Mouse (Mus musculus) spleen, adult 2 months (tissue): ENCODE measurements at regions not wholly inside any gene's neighbourhood (a gene's known extent, or its start where the extent isn't known, plus 50 kb on each side); places are given as distances from the start of the nearest gene placed in this dataset.

Experiments used
- DNase-seq, 2 experiments: peaks; one replicate each; pipeline versions ENCODE4 v3.0.0 to v3.0.0-alpha.2; 2012 to 2021; ENCODE audit warnings: low spot score in 2 of 2, low read depth in 1 of 2
- H3K27ac ChIP-seq: fragments of 200-500 bp; 2 replicates; pipeline ENCODE4 v1.5.1; 2012; ENCODE audit warnings: low read length, inconsistent platforms; ENCODE audit not compliant: insufficient read depth
- H3K27me3 ChIP-seq: fragments of 200-500 bp; 2 replicates; pipeline ENCODE4 v1.6.1; 2012; ENCODE audit warnings: mild to moderate bottlenecking, moderate library complexity, low read length, inconsistent platforms; ENCODE audit not compliant: control insufficient read depth, insufficient read depth
- H3K36me3 ChIP-seq: fragments of 200-500 bp; 2 replicates; pipeline ENCODE4 v1.6.1; 2012; ENCODE audit warnings: mild to moderate bottlenecking, low read length, inconsistent platforms; ENCODE audit not compliant: control insufficient read depth, insufficient read depth
- H3K4me1 ChIP-seq: fragments of 200-500 bp; 2 replicates; pipeline ENCODE4 v1.6.1; 2011; ENCODE audit warnings: inconsistent platforms; ENCODE audit not compliant: control insufficient read depth, insufficient read depth, insufficient read length
- H3K4me3 ChIP-seq: fragments of 200-500 bp; 2 replicates; pipeline ENCODE4 v1.5.1; 2011; ENCODE audit warnings: mild to moderate bottlenecking, inconsistent platforms; ENCODE audit not compliant: insufficient read depth, insufficient read length; ENCODE audit errors: extremely low read depth
- CTCF ChIP-seq: fragments of 200-500 bp; IDR thresholded peaks from 2 replicates; pipeline ENCODE4 v1.5.1; 2011; ENCODE audit warnings: mild to moderate bottlenecking, inconsistent platforms; ENCODE audit not compliant: insufficient read depth, insufficient read length, insufficient replicate concordance; ENCODE audit errors: extremely low read depth
- POLR2A ChIP-seq: fragments of 200-500 bp; IDR thresholded peaks from 2 replicates; pipeline ENCODE4 v1.6.1; 2011; ENCODE audit warnings: low read depth, low read length, inconsistent platforms
- WGBS: fragments of 180-500 bp; shearing (Covaris S2); methylation state at CpG from one replicate; pipeline ENCODE4 v1.1.7; 2018; 5-methylcytosine and 5-hydroxymethylcytosine counted together

DNA sequence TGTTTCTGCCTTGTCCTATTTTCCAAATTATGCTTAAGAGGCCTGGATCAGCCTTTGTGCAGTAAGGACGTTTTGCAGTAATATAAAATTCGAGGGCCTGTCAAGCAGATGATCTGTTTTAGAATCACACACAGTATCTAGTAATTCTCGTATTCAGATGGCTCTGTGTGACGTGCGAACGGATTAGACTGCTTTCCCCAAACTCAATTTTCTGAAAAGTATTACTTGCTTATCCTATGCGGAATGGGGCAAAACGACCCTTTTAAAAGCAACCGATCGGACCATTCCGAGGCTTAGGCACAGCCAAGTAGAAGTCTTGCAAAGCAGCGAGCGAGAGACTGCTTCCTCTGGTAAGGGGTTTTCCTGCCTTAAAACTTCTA lies 115.1 kb upstream of the Cblb start:
- TF ChIP-seq POLR2A (no peak), CTCF (no peak)

DNA sequence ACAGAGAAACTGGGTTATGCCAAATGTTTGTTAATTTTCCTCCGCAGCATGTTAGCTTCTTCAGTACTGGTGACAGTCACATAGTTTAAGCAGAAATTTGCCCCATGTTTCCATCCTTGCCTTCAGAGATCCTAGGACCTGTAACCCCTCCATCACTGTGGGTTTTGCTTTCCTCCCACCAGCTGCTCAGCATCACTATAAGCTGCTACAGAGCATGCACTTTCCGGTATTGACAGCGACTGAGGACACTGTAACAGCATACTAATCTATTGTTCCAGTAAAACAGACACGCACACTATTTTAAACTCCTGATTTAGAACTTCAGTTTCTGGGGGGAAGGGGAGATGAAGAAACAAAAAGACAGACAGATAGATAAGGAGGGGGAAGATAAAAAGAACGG lies 114.7 kb upstream of the Cblb start:
- WGBS, result 86% methylated on average over 5 of the region's 5 CpGs
- Histone ChIP-seq H3K27ac (no peak overlapping the region), H3K36me3 (no peaks in the 10 kb centered on the region), H3K4me3 (no peak overlapping the region), H3K27me3 (no peaks in the 10 kb centered on the region), H3K4me1 (no peaks in the 10 kb centered on the region)
- DNase-seq, result no peak
- TF ChIP-seq CTCF (no peak), POLR2A (no peak)

More for the DNA sequence above, 115.1 kb upstream of the Cblb start:
- Histone ChIP-seq H3K4me3 (no peak overlapping the region), H3K27me3 (no peaks in the 10 kb centered on the region), H3K36me3 (no peaks in the 10 kb centered on the region), H3K27ac (no peak overlapping the region), H3K4me1 (no peaks in the 10 kb centered on the region)
- 86% methylated on average over 13 of the region's 13 CpGs for WGBS
- DNase-seq, result no peak

DNA sequence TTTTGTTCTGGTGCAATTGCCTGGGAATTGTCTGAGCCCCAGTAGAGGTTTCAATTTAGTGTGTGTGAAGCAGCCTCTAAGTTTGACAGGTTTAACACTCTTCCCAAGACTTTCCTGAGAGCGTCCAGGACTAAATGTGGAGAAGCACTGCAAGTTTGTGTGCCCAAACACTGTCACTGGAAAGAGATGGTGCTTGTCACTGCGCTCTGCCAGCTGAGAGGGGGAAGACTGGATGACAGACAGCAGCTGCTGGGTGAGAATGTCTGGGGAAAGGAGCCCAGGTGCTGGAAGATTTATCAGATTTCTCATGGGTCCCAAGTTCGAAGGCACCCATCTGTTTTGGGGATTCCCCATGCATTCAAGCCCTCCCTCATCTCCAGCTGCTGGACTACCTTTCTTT lies 114.2 kb upstream of the Cblb start:
- no peak for TF ChIP-seq CTCF
- H3K27me3 ChIP-seq, result no peaks in the 10 kb centered on the region
- no peak overlapping the region for H3K27ac ChIP-seq
- no peaks in the 10 kb centered on the region for H3K36me3 ChIP-seq
- WGBS, result 80% methylated on average over 3 of the region's 3 CpGs
- no peak overlapping the region for H3K4me3 ChIP-seq
- DNase-seq, result no peak
- no peaks in the 10 kb centered on the region for H3K4me1 ChIP-seq

DNA sequence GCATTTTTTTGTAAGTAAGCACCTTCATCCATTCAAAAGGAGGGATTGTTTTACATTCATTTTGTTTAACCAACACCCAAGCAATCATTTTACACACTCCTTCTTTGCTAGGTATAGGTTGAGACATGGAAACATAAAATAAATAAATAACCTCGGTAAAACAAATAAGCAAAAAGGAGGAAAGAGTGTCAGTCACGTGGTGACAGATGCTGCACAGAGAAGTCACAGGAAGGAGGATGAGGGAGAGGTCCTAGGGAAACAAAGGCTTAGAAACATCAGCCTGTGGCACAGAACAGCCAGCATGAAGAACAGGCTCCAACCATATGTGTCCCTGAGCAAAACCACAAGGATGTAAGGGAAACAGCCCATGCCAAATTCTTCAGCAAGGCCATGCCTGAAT lies 113.5 kb upstream of the Cblb start:
- WGBS, result 53% methylated on average over 2 of the region's 2 CpGs
- no peak for DNase-seq
- no peaks in the 10 kb centered on the region for H3K4me1 ChIP-seq

DNA sequence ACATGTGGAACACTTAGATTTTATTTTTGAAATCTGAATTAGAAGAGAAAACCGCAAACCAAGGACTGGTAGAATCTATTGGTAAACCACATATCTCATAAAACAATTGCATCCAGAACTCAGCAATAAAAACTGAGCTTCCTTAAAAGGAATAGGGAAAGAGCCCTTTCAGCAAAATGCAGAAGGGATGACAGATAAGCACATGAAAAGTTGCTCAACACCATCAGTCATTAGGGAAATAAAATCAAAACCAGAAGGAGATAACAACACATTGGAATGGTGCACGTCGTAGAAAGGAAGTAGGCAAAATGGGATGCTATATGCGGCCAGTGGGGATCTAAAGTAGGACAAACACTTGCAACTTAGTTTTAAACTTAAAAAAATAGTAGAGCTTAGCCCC lies 110.0 kb upstream of the Cblb start:
- DNase-seq, result no peak
- H3K36me3 ChIP-seq, result no peaks in the 10 kb centered on the region
- H3K27me3 ChIP-seq, result no peaks in the 10 kb centered on the region
- TF ChIP-seq CTCF (no peak), POLR2A (no peak)
- H3K4me3 ChIP-seq, result no peak overlapping the region
- no peak overlapping the region for H3K27ac ChIP-seq
- WGBS, result 81% methylated on average over 4 of the region's 4 CpGs
- H3K4me1 ChIP-seq, result no peaks in the 10 kb centered on the region

More for the DNA sequence above, 113.5 kb upstream of the Cblb start:
- Histone ChIP-seq H3K27ac (no peak overlapping the region), H3K27me3 (no peaks in the 10 kb centered on the region), H3K36me3 (no peaks in the 10 kb centered on the region), H3K4me3 (no peak overlapping the region)
- TF ChIP-seq POLR2A (no peak), CTCF (no peak)

DNA sequence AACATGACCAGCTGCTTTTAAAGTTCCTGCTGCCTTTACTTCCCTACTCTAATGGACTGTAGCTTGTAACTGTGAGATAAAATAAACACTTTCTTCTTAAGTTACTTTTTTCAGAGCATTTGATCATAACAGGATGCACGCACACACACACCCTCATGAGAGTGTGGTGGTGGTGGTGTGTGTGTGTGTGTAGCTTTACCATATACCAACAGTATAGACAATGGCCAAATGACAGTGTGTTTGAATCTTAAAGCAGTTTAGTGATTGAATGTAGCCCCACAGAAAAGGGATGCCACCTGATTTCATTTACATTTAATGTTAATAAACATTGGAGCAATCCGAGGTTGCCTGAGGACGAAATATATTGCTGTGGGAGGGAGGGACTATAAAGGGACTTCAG lies 108.4 kb upstream of the Cblb start:
- TF ChIP-seq POLR2A (no peak), CTCF (no peak)
- WGBS, result 88% methylated on average over 3 of the region's 3 CpGs
- Histone ChIP-seq H3K27me3 (no peaks in the 10 kb centered on the region), H3K27ac (no peak overlapping the region), H3K4me3 (no peak overlapping the region), H3K36me3 (no peaks in the 10 kb centered on the region), H3K4me1 (no peaks in the 10 kb centered on the region)
- DNase-seq, result no peak

DNA sequence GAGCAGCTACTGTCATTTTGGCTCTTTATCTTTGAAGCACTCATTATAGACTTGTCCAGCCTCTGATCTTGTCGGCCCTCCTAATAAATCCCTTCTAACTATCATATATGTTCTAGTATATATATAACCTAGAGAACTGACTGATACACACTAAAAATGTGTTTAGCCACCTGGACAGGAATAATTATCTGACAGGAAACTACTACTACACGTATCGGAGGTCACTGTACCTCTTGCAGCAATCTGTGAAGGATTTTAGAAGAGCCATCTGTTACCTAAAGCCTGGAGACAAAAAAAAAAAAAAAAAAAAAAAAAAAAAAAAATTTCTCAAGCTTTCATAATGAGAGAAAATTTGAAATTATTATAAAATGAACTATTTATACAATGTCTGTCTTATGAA lies 105.4 kb upstream of the Cblb start:
- H3K4me3 ChIP-seq, result no peak overlapping the region
- no peak overlapping the region for H3K27ac ChIP-seq
- H3K27me3 ChIP-seq, result no peaks in the 10 kb centered on the region
- WGBS, result 90% methylated on average over 3 of the region's 3 CpGs
- H3K36me3 ChIP-seq, result no peaks in the 10 kb centered on the region
- no peaks in the 10 kb centered on the region for H3K4me1 ChIP-seq
- no peak for DNase-seq
- no peak for TF ChIP-seq POLR2A
- no peak for TF ChIP-seq CTCF
